Mouse (Mus musculus) cerebellum, adult 8-10 months (tissue): ENCODE data around the gene Eva1b.

Experiments used
- DNase-seq: peaks from one replicate; pipeline ENCODE4 v3.0.0; 2022

Eva1b gene

DNA sequence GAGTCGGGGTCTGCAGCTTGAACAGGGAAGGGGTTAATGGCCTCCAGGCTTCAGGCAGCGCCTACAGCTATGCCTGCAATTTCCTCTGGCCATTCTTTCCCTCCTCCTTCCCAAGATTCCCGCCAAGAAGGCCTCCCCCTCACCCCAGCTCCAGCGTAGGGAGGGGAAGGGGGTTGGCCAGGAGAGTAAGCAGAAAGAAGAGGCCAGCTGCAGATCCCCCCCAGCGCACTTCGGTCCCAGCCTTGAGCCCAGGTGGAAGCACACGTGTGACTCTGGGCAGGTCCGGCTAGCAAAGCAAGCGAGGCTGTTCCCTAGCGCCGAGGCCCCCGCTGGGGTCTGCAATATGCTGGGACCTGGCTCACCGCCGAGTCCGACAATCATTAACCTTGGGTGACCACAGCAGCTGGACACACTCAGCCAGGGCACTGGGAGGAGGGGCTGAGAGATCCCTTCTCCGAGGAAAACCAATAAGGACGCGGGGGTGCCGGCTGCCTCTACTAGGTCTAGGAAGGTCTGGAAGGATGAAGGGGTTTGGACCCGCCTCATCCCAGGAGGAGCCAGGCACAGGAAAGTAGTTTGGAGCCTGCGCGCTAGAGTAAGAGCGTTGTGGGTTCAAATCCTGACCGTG is at the start of gene Eva1b:
Gene Eva1b (plus strand): TSS at position 212 of the 628 bp plus-strand sequence.
- no peak for DNase-seq

DNA sequence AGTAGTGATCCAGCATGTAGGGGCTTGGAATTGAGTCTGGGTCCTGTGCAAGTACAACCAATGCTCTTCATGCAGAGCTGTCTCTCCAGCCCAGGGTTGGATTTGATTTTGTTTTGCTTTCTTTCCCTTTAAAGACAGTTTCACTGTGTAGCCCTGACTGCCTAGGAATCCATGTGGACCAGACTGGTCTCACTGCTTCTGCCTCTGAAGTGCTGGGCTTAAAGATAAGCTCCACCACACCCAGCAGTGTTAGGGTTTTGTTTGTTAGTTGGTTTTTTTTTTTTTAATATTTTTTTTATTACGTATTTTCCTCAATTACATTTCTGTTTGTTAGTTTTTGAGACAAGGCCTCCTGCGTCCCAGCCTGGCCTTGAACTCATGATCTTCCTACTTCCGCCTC is 48.2 kb upstream of the Eva1b start:
- DNase-seq, result no peak

DNA sequence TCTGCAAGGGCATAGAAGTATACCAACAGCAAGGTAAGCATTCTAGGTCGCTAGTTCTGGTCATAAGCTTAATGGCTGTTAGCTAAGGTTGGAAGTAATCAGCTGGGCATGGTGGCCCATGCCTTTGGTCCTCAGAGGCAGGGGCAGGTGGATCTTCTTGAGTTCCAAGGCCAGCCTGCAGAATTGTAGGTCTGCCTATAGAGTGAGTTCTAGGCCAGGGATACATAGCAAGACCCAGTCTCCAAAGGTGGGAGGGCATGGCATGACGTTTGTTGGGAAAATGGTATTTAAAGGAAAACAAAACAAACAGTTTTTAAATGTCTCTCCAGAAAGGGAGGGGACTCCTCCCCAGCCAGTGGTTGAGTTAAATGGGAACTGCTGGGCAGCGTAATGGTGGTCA is 46.8 kb upstream of the Eva1b start:
- no peak for DNase-seq

DNA sequence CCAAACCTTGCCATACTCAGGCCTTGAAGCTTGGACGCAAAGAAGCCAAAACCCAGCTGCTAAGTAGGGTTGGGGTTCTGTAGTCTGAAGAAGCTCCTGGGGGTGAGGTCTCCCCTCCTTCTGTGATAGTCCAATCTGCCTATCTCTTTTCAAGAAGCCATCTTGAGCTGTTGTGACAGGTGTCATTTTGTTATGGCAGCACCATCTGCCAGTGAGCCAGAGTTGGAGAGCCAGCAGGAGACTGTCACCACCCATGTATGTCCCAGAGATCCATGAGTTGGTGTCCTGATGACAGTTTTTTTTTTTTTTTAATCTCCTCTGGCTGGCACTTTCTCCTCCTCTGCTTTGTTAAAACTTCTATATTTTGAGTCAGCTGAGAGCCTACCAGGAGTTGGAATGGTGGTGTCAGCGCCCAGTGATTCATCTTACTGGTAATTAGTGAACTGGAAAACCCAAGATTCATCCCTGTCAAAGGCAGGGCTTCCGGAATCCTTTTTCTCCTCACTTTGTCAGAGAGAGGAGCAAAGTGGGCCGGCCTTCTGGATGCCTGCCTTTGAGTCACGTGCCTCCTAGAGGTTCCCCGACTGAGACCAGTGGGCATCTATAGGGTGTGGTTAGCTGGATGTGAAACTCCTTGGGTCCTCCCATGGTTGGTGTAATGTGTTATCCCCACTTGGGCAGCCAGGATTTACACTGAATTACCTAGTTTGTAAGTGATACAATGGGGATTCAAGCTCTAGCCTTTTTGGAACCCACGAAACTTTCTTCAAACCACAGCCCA is 45.3 kb upstream of the Eva1b start:
- peak; percentile 27 for DNase-seq

DNA sequence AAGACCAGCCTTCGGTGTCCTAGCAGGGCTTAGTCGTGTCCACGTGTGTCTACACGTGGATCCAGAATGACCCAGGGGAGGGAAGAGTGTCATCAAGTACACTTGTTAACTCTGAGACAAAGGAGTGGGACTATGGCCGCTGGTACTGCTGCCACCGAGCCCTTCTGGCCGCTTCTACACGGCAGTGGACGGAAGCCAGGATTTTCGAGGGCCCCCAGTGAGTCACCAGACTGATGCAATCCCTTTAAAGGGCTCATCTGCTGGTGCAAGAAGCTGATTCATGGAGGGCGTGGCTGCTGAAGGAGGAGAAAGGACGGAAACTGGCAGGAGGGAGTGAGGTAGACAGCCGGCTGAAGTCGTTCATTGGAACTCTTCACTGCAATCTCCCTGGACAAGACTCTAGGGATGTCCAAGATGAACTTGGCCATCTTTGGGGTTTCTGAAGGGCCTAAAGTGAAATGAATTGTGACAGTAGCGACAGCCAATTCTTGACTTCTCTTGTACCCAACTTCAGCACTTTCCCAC is 44.4 kb upstream of the Eva1b start:
- DNase-seq, result peak; percentile 78

DNA sequence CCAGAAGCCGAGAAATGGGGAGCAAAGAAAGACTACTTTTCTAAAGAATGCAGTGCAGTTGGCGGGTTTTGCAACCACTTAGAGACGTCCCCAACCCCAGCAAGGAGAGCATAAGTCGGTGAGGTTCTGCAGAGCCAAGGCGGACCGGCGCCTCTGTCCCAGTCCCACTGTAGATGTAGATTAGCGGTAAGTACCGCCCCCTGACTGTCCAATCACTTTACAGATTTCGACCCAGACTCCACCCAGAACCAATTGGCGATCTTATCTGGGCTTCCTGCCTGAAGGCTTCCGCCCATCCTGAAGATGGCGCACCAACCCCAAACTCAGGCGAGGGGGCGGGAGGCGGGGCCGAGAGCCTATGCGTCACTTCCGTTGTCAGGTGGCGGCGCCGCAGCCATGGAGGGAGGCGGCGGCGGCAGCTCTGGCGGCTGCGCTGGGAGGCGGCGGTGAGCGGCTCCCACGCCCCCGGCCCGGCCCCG is 43.9 kb upstream of the Eva1b start, which contains the start of gene Stk40:
Gene Stk40 (plus strand): TSS at position 368 of the 479 bp plus-strand sequence.
- DNase-seq, result peak; percentile 94

DNA sequence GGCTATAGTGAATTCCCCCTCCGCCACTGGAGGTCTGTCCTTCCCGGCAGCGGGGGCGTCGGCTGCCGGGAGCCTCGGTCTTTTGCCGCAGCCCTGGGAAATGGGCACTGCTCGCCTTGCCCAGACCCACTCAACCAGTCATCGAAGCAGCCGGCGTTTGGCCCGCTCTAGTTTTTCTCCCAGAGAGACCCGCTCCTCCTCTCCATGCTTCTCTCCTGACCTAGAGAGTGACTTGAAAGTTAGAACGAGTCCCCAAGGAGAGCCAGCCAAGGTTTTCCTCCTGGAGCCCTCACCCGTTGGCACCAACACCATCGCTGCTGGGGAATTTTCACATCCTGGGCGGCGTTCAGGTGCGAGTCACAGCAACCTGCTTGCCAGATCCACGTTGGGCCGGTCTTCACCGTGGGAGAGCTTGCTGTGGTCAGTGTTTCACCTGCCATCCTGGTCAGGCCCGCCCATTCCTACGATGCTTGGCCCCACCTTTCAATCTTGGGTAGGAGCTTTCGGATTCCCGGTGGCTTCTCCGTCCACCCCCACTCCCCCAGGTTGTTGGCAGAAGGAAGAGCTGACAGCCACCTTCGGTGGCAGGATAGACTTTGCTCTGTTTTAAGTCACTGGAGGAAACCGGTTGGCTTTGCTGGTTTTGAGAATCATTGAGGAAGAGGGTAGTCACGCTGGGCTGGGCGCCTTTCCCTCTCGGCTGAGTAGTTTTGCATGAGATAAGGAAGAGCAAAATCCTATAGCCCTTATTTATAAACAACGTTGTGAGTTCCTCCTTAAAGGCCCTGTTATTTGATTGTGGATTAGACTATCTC is 43.1 kb upstream of the Eva1b start:
- peak; percentile 68 for DNase-seq

DNA sequence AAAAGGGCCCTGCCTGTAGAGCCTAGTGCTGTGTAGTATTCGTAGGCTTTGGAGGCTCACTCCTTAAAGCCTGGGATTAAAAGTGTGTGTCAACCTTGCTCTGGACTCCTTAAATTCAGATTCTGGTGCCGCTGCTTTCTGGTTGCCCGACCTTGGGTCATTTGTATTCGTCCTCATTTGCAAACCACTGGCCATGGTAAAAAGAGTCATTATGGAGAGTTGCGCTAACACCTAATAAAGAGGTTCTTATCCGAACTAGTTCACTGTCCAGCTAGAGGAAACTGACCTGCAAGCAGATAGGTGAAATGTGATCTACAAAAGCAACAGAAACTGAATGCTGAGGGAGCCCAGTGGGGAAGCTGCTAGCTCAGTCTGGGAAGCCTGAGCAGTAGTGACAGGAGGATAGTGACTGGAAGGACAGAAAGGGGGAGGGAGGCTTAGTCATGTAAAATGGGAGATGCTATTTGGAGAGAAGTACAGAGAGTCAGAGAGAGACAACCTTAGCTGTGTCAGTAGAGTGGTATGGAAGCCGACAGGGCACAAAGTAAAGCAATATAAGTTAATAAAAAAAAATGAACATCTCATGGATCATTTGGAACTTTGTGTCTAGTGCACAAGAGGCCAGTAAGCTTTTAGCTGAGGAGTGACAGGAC is 42.3 kb upstream of the Eva1b start:
- peak; percentile 28 for DNase-seq

DNA sequence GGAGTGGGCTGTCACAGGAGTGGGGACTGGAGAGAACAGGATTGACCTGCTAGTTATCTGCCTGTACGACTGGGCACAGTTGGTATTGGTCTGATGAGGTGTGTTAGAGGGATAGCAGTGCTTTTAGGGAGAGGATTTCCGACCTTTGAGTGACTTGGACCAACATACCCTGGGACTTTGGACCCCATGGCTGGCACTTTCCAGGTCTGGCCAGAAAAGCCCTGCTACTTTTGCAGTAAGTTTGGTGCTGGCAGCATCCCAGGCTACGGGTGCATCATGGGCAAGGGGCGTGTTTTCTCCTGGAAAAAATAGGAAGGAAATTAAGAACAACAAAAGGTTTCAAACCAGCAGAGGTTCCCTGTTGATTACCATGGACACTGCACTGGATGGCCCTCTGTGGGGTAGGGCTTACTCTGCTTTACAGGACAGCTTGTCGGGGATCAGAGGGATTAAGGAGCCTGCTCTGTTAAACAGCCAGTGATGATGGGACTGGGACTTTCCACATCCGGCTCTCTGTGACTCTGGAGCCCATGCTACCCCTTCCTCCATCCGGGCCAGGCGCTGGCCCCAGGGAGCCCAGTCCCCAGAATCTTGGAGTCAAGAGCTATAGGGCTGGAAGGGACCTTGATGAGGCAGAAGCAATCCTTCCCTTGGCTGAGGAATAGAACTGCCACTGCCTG is 39.3 kb upstream of the Eva1b start:
- DNase-seq, result no peak

DNA sequence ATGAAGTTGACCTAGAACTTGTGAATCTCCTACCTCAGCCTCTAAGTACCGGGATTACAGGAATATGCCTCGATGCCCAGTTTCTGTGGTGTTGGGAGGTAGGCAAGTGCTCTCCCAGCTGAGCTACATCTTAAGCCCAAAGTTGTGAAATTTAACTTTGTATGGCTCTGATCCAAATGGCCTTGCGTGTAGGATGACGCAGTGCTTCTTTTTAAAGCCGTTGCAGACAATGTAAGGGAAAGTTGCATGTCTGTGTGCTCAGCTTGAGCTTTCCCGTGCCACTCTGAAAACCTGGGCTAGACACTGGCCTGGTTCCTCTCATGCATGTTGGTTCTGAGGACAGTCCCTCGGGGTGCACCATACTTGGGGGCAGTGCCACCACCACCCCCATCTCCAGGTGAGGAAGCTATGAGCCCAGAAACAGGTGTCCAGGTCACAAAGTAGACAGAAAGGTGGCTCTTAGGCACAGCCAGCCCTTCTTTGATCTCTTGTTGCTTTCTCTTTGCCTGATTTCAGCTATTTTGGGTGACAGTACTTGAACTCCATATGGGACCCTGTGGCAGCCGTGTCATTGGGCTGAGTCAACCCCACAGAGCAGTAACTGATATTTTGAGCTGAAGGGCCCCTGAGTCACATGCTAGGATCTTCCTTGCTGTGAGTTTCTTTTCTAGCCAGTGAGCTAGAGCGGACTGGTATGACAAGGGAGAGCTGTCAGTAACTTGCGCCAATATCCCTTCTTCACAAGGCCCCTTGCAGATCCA is 37.8 kb upstream of the Eva1b start:
- no peak for DNase-seq

DNA sequence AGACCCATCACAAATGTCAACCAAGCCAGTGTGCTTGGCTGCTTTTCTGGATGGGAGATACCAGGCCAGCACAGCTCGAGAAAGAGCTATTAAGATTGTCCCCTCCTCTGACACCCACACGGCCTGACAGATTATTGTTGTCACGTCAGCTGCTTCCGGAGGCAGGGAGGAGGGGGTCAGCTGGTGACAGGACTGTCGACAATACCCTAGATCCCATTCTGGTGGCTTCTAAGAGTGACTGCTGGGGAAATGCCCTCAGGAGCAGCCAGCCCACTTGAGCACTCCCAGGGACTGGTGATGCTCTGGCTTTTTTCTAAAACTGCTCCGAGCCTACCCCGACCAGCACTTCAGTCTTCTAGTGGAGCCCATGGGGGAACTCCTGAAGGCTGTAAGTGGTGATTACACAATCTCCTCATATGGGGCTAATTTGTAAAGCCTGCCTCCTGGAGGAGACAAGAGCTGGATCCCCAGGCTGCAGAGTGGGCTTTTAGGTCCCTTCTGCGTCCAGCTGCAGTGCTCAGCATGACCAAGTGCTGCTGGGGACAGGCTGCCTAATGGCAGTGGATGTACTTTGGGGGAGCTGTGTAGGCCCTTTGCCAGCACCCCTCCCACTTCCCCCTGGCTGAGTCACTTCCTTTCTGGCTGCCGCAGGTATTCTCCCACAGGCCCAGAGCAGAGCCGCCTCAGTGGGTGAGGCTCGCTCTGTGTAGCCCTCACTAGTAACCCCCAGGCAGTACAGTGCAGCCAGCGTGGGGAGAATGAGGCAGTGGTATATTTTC is 37.0 kb upstream of the Eva1b start:
- peak; percentile 71 for DNase-seq

DNA sequence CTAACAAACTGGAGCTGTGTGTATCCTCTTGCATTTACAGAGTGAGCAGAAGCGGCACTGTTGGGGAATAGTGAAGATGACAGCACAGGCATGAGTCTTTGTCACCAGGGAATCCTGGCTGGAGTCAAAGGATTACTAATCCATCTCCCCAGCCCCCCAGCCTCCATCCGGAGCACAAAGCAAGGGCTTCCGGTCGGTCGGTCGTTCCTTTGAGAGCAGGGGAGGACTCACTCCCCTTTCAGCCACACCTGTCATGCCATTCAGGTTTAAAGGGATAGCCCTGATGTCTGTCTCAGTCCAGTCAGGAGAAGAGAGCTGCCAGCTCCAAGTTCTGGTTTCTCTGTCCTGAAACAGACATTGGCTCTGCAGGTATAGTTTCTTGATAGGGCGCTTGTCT is 36.4 kb upstream of the Eva1b start:
- DNase-seq, result no peak

DNA sequence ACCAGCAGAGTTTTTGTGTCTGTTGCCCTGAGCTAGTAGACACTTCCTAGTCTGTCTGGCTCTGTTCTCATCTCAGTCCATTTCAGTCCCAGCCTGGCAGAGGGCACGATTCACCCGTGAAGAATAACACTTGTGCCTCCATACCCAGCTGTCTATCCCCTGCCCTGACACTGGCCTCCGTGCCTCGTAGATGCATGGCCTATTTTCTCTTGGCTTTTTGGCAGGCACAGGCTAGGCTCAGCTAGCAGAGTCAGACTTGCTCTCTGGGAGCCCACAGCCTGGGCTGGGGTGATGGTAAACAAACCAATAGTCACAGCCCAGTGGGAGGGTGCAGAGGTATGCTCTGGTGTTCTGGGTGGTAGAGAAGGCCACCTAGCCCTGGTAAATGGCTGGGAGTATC is 34.3 kb upstream of the Eva1b start:
- peak; percentile 66 for DNase-seq

DNA sequence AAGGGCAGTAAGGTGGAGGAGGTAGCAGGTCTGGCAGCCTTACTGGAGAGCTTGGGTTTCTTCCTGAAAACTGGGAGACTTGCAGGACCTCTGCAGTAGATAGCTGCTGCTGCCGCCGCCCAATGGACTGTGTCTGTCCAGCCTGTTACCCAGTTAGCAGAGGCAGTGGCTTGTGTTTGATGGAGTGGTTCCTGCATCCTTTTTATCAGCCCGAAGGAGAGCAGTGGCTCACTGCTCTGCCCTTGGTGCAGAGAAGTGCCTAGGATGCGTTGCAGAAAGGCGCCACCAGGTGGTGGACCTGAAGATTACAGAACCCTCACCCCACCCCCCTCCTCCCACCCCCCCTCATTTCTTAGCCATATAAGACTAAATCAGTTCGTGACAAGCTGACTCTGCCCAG is 33.6 kb upstream of the Eva1b start:
- peak; percentile 63 for DNase-seq

DNA sequence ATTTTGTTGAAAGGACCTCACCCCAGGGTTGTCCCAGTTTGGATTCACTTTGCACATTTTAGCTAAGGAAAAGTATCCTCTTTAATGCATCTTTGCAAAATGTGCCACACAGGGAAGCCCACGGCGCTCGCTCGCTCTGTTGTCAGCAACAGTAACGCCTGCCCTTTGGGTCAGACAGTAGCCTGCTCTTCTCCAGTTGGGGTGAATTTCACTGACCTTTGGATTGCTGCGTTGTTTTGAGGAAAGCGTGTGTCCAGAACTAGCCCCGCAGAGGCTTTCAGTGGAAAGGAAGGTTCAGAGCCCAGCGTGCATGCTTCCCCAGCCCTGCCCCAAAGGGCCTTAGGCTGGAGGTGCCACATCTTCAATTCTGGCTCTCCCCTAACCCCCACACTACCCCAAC is 32.1 kb upstream of the Eva1b start:
- no peak for DNase-seq

DNA sequence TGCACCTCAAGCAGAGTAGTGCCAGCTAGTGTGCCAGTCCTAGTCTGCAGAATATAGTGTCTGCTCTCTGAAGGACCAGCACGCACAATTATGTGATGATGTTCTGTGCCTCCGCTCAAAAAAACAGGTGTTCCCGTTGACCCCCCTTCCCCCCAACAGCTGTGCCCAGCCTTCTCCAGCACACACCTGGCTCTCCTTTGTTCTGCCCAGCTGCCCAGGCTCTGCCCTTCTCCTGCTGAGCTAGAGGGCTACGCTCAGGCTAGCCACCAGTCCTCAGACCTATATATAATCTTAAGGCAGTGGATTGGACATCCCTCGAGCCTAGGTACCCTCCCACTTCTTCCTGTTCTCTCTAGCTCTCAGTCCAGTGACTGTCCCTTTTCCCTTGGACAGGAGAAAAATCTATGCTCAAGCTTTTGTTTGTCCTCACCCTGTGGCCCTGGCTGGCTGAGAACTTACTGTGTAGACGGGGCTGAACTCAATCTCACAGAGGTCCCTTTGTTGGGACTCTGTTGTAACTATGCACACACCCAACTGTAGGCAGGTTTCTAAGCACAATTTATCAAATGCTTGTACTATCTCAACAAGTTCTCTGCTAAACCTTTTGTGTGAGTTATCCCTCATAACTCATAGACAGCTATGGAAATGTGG is 31.5 kb upstream of the Eva1b start:
- DNase-seq, result no peak

DNA sequence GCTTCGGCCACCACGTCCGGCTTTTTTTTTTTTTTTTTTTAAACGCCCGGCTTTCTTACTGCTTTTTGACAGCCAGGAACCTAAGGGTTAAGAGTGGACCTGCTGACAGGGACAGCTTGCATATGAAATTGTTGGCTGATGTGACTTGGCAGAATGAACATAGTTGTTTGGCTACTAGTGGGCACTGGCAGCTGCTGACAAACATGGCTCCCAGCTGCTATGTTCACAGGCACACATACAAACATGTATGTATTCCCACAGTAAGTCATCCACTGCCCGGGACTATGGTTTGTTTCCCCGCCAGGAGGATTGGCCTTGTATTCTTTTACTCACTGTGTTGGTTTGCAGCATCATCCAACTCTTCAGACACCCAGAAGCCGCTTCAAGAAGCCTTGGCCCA is 30.4 kb upstream of the Eva1b start:
- no peak for DNase-seq

DNA sequence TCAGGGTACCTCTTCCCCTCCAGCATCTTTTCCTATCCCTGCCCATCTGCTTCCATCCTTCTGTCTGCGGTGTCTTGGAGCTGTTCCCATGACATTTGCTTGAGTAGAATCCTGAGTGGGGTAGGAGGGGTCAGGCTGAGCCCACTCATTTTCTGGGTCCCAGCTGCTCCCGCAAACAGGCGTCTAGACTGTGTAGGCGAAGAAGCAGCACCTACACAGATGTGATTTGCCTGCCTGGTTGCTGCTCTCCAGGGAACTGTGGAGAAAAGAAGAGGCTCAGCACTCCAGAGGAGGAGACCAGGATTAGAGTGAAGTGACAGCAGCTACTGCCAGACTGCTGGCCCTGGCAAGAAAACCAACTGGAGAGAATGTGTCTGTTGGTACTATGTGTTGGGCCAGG is 28.9 kb upstream of the Eva1b start:
- peak; percentile 66 for DNase-seq

DNA sequence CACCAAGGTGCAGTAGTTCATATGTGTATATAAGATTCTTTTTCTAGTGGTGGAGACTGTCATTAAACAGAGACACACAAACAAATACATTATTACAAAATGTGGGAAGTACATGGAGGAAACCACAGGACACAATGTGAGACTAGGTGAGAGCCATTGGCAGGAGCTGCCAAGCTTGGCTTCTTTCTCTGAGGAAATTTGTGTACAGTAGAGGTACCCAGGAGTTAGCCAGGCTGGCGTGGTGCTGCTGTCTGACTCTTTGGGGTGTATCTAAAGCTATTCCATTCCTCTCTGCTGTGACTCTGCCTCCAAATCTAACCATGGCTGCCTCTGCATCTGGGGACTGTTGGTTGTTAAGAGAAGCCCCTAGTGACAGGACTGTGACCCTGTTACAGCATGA is 28.5 kb upstream of the Eva1b start:
- DNase-seq, result no peak

DNA sequence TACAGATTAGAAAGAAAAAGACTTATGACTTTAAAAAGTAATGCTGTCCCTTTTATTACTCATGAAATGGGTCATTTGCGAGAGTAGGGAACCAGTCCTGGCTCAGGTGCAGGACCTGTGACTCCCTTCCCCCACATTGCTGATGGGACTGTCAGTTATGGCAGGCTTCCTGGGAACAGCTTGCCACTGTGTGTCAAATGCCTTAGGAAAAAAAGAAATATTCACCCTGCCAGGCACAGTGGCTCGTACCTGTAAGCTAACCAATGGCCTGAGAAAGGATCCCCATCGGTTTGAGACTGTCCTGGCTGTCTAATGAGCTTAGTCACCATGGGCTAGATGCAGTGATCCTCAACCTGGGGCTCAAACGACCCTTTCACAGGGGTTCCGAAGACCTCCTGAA is 27.5 kb upstream of the Eva1b start:
- DNase-seq, result peak; percentile 79
